Mouse (Mus musculus) urinary bladder, postnatal 10 days (tissue): ENCODE data around the gene Iffo2.

Experiments
- DNase-seq: peaks from one replicate; pipeline ENCODE4 v3.0.0; 2022; ENCODE audit warnings: low spot score

Iffo2 gene

GRCm38 (mm10) chr4:139535127-139535695, 4.9 kb downstream of the Iffo2 start:
- no peak for DNase-seq

- no peak for DNase-seq
These were observed 5.4 kb downstream of the Iffo2 start for GRCm38 (mm10) chr4:139535719-139536118.

GRCm38 (mm10) chr4:139536706-139537105, 6.4 kb downstream of the Iffo2 start:
- DNase-seq, result no peak

GRCm38 (mm10) chr4:139540784-139541183, 10.4 kb downstream of the Iffo2 start:
- DNase-seq, result no peak

GRCm38 (mm10) chr4:139545791-139546190, 15.4 kb downstream of the Iffo2 start:
- DNase-seq, result no peak

GRCm38 (mm10) chr4:139549448-139549847, 19.1 kb downstream of the Iffo2 start:
- DNase-seq, result no peak

- no peak for DNase-seq
These were observed 24.9 kb downstream of the Iffo2 start for GRCm38 (mm10) chr4:139555235-139555634.

GRCm38 (mm10) chr4:139555951-139556350, 25.6 kb downstream of the Iffo2 start:
- DNase-seq, result no peak

GRCm38 (mm10) chr4:139568361-139568760, 38.0 kb downstream of the Iffo2 start:
- no peak for DNase-seq

GRCm38 (mm10) chr4:139570756-139571155, 40.4 kb downstream of the Iffo2 start:
- no peak for DNase-seq

GRCm38 (mm10) chr4:139572928-139573512, 42.7 kb downstream of the Iffo2 start:
- DNase-seq, result no peak

- DNase-seq, result peak; percentile 94
These were observed 43.9 kb downstream of the Iffo2 start for GRCm38 (mm10) chr4:139574156-139574798.

GRCm38 (mm10) chr4:139574799-139575672, 44.7 kb downstream of the Iffo2 start:
- DNase-seq, result no peak

- DNase-seq, result no peak
These were observed 45.3 kb downstream of the Iffo2 start for GRCm38 (mm10) chr4:139575673-139576003.

GRCm38 (mm10) chr4:139576251-139576880, 46.0 kb downstream of the Iffo2 start:
- no peak for DNase-seq

- DNase-seq, result no peak
These were observed 46.7 kb downstream of the Iffo2 start for GRCm38 (mm10) chr4:139577006-139577405.

- DNase-seq, result no peak
These were observed 48.0 kb downstream of the Iffo2 start for GRCm38 (mm10) chr4:139578389-139578788.

- DNase-seq, result no peak
These were observed 48.7 kb downstream of the Iffo2 start for GRCm38 (mm10) chr4:139579003-139579402.

GRCm38 (mm10) chr4:139579466-139579865, 49.1 kb downstream of the Iffo2 start:
- DNase-seq, result no peak

GRCm38 (mm10) chr4:139580663-139581336, 50.5 kb downstream of the Iffo2 start:
- no peak for DNase-seq

GRCm38 (mm10) chr4:139581427-139582051, 51.2 kb downstream of the Iffo2 start:
- DNase-seq, result no peak
